Mouse (Mus musculus) CD8-positive naive resting alpha-beta T cell, adult 2 months (primary cell): ENCODE measurements around the gene Zfp600.
A peak's percentile ranks its signal among the peaks of the same experiment; 100 is the strongest.
"Not testable (repeated sequence)": the region's sequence is repeated elsewhere in the genome, so short reads cannot be mapped to it uniquely, and the experiment has no call there.

Source experiments
- DNase-seq, 2 experiments: peaks; one replicate each; pipeline ENCODE4 v3.0.0; 2022; ENCODE audit warnings: low read depth in 2 of 2, low spot score in 2 of 2

Zfp600 gene

DNA sequence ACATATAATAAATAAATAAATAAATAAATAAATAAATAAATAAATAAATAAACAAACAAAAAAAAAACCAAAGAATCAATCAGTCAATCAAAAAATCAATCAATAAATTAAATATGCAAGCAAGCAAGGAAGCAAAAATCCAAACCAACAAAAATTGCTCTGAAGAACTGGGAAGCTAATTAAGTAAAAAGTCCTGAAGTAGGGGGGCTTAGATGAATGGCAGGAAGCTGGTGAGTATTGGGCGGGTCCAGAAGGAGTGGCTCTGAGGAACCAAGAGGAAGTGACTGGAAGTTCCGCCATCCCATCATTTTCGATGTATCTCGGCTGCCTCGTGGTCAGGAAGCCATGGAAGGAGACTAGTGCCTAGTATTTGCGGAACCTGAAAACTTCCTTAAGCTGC lies at the start of gene Zfp600:
TSS of gene Zfp600 (plus strand) at position 301 of the 400 bp plus-strand sequence.
- DNase-seq, result not testable (repeated sequence)

DNA sequence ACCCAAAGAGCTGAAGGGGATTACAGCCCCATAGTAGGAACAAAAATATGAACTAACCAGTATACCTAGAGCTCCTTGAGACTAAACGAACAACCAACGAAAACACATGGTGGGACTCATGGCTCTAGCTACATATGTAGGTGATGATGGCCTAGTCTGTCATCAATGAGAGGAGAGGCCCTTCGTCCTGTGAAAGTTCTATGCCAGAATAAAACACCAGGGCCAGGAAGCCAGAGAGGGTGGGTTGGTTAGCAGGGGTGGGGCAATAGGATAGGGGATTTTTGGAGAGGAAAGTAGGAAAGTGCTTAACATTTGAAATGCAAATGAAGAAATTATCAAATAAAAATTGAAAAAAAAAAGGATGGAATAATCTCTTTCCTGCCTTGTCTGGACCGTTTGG lies 6.3 kb downstream of the Zfp600 start:
- DNase-seq, result peak in 1 of 2 experiments; percentile 9

GRCm38 (mm10) chr4:146167202-146167832 lies 10.7 kb downstream of the Zfp600 start:
- not testable (repeated sequence) for DNase-seq

DNA sequence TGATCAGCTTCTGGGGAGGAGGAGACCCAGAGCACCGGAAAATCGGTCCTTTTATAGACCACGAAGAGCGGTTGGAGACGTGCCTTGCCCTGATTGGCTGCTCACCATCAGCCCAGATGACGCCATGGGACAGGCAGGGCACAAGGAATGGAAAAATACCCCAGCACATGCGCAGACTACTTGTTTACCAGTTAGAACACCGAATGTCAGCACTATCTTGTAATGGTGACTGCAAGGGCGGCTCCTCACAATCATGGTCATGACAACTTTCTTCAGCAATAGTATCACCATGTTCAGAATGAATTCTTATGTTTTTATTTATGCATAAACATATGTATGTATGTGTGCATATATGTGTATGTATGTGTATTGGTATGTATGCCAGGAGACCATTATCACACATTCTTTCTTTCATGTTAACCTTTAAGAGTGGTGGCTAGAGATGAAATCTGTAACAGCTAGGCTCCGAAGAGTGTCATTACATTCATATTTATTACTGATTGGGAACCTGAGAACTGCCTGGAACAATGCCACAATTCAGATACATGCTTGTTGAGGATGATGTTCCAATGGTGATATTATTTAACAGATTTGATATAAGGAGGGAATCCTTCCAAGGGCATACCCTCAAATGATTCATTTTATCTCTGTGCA lies 11.4 kb downstream of the Zfp600 start:
- DNase-seq, result peak; percentile 9 to 10

- DNase-seq, result not testable (repeated sequence)
Measured at GRCm38 (mm10) chr4:146168730-146169215, 12.1 kb downstream of the Zfp600 start.

DNA sequence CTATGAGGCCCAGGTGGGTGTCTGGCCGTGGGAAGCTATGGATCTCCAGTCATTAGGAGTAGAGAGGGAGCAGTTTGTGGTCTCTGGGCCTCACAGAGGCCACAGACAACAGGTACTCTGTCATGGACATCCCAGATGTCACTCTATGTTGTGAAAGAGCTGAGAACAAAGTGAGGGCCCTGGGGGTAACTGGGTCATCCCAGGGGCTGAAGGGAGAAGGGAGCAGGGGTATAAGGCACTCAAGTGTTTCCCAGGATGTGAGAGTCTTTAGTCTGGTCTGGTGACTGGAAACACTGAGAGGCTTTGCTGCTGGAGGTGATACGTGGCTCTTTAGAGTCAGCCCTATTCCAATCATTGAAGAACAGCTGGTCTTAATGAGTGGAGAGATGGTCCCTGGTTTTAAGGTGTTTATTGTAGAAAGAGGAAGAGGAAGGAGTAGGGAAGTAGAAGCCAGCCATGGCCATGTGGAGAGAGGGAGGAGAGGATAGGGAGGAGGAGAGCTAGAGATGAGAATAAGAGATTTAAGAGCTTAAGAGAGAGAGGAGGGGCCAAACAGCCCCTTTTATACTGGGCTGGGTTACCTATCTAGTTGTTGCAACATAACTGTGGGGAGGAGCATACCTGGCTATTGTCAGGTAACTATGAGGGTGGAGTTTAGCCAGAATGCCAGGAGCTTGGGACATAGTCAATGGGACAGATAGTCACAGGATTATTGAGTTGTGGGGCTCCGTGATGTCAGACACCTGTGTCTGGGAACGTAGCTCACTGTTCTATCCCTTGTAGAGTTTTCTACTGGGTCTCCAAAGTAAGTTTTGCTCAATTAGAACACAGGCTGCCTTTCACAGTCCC lies 17.0 kb downstream of the Zfp600 start:
- DNase-seq, result peak; percentile 15 to 18

- not testable (repeated sequence) for DNase-seq
Measured at GRCm38 (mm10) chr4:146204357-146204756, 47.7 kb downstream of the Zfp600 start.

- DNase-seq, result not testable (repeated sequence)
Measured at GRCm38 (mm10) chr4:146239252-146240244, 82.9 kb downstream of the Zfp600 start.

- DNase-seq, result not testable (repeated sequence)
Measured at GRCm38 (mm10) chr4:146242119-146242518, 85.5 kb downstream of the Zfp600 start.
